Mouse (Mus musculus) adrenal gland, postnatal 14 days (tissue): ENCODE results near the gene Tfpi. TPM values are rescaled to one million over a fixed set of nuclear protein-coding genes. Genes with fewer than 3 reads are reported as not detected.

Experiments used
- DNase-seq: peaks from one replicate; pipeline ENCODE4 v3.0.0; 2021; ENCODE audit warnings: mixed read lengths
- total RNA-seq: library from RNA; stranded (reverse); gene quantifications from 2 replicates; pipeline ENCODE4 v1.2.3, GENCODE M21; 2021

The Tfpi gene
- total RNA-seq, 1 experiment from 2014 or later: 39.4 TPM

- peak; percentile 60 for DNase-seq
Measured at GRCm38 (mm10) chr2:84474651-84475050, 1.9 kb downstream of the Tfpi start.

DNA sequence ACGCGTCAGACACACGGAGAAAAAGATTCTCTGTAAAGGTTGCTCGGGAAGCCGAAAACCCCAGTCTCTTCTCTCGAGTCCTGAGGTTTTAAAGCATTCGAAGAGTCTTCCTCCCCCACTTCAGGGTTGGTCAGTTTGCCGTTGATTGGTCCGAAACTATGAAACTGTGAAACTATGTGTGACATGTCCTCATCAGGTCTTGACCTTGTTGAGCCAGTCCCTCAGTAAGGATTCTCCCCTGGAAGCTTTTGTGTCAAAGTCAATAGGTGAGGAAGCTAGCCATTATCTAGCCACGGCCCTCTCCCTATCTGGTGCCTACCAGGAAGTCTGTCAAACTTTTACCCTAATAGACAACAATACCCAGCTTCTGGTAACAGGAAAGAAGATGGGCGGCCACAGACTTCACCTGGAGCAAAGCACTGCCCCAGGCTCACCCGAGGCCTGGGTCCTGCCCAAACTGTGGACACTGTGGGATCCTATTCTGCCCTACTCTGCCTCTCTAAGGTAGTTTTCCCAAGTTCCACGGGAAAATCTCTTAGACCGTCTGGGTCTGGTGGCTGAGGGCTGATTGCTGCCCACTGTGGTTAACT, 2.5 kb downstream of the Tfpi start:
- DNase-seq: no peak

GRCm38 (mm10) chr2:84467391-84467790, 9.2 kb downstream of the Tfpi start:
- no peak for DNase-seq

DNA sequence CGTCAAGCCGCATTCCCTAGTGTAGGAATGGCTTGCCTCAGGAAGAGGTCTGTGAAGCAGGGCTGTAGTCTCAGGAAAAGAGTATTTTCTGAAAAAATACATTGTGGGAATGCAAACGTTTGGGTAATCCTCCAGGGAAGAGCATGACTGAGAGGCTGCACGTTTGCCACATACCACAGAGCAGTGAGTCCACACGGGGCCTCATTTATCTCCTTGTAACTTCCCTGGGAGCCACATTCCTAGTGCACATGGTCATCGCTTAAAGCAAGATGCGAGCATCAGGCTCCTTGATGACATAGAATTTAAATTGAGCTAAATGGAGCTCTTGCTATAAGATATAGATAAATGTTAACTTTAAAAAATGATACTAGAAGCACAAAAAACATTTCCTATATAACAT, 11.6 kb downstream of the Tfpi start:
- DNase-seq: no peak

GRCm38 (mm10) chr2:84462411-84462810, 14.2 kb downstream of the Tfpi start:
- DNase-seq: no peak

- peak; percentile 42 for DNase-seq
Measured at GRCm38 (mm10) chr2:84459651-84460177, 16.9 kb downstream of the Tfpi start.

DNA sequence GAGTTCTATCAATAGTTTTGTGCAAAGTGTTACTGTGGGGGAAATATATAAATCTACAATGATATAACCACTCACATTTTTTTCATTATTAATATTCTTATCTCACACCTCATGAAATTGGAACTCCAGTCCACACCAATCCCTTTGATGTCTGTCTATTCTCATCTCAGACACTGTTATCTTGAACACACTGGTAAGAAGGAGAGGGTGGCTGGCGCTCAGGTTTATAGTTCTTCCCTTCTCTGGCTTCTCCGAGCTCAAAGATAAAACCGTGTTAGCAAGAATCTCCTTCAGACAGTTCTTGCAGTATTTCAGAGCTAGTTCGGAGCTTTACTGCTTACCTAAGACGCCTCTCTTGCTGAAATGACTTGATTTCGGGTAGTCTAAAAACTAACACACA, 19.4 kb downstream of the Tfpi start:
- no peak for DNase-seq

DNA sequence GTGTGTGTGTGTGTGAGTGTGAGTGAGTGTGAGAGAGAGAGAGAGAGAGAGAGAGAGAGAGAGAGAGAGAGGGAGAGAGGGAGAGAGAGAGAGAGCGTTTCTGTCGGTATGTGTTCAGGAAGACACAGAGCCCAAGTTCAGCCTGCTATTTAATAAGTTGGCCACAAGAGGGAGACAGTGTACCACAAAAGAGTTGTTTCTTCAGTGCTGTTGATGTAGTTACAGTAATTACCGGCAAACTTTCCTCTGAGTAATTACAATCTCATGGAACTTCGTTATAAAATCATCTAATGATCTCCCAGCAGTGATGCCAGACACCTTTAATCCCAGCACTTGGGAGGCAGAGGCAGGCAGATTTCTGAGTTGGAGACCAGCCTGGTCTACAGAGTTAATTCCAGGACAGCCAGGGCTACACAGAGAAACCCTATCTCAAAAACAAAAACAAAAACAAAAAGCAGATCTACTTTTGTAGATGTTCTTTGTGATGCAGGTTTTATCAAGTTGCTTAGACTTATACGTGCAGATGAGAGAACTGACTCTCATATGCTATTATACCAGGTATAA, 21.3 kb downstream of the Tfpi start:
- peak; percentile 70 for DNase-seq

GRCm38 (mm10) chr2:84454551-84455235, 21.9 kb downstream of the Tfpi start:
- no peak for DNase-seq

- DNase-seq: peak; percentile 37
Measured at GRCm38 (mm10) chr2:84454051-84454450, 22.5 kb downstream of the Tfpi start.

DNA sequence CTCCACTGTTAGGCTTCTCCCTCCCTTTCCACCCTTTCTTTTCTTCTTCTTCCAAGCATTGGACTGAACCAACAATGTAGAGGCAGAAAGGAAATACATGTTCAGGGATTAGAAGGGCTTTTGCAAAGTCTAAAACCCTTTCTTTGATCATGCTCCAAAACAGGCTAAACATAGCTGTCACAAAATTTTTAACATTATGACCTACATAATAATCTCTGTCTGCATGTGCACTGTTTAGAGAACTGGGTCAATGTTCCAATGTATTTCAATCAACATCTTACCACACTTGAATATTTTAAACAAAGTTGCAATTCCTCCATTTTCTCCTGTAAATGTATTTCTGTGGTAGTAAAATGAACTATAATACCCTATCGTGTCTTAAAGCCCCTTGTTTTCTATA, 31.1 kb downstream of the Tfpi start:
- DNase-seq: no peak

- DNase-seq: no peak
Measured at GRCm38 (mm10) chr2:84441940-84442339, 34.6 kb downstream of the Tfpi start.

DNA sequence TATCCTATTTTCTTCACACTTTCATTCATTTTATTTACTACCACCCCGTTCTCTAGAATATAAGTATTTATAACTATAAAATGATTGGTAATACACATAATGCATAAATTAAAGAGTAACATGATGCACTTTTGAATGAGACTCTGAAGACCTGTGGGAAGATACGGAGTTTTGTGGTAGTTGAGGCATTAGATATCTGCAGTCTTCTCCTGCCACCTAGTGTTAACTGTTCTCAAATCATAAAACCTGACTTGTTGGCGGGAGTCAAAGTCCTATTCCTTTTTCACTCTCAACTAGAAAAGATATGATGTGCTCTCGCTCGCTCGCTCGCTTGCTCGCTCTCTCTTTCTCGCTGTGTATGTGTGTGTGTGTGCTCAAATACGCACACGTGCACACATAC, 46.9 kb downstream of the Tfpi start:
- peak; percentile 21 for DNase-seq

DNA sequence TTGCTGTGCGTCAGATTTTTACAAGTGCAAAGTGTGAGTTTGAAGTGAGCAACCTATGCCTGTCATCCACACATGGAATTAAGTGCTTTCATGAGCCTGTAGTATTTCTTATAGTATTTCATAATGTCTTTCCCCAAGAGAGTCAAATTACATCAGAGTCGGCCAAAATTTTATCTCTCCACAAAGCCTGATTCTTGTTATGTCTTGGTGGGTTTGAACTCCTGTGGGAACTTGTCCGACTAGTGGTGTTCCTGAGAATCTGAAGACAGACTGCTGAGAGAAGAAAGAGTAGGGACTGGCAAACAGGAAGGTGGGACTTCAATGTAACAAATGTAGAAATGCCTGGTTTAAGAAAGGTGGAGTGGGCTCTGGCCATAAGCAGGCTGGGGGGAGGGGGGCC, 47.7 kb downstream of the Tfpi start:
- DNase-seq: no peak

- no peak for DNase-seq
Measured at GRCm38 (mm10) chr2:84426531-84426930, 50.0 kb downstream of the Tfpi start.

GRCm38 (mm10) chr2:84425138-84425537, 51.4 kb downstream of the Tfpi start, which contains the start of gene Calcrl:
TSS of gene Calcrl (minus strand) at chr2:84425411.
- peak; percentile 76 for DNase-seq

GRCm38 (mm10) chr2:84416501-84416900, 60.1 kb downstream of the Tfpi start:
- DNase-seq: peak; percentile 16

GRCm38 (mm10) chr2:84409796-84410592, 66.6 kb downstream of the Tfpi start:
- DNase-seq: no peak

DNA sequence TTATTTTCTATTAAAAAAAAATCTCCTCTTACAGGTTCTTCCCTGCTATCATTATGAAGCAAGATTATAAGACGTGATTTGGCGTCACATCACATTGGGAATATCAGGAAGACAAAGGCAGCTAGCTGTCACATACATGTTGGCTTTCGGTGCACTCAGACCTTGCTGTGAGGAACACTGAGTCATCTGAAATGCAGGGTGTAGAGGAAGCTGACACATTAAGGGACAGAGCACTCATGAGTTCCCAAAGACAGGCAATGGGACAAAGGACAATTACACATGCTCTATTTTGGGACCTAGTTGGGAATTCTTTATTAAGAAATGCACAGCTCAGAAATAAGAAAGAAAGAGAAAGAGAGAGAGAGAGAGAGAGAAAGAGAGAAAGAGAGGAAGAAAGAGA, 71.7 kb downstream of the Tfpi start:
- no peak for DNase-seq

DNA sequence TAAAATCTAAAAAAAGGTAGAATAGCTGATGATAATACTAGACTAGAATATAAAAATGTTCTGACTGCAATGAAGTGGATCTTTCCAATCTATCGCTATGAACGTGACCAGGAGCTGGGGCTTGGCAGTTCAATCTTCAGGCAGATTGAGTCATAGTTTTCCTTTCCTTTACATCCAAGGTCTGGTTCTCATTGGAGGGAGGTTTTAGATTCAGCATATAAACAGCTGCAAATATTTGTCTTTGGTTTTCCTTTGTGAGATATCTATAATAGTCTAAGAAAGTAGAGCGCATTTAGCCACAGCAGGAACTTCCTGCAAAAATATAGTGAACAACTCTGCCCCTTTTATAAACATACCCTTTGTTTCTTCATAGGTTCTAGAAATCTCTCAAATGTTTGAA, 73.9 kb downstream of the Tfpi start:
- no peak for DNase-seq

DNA sequence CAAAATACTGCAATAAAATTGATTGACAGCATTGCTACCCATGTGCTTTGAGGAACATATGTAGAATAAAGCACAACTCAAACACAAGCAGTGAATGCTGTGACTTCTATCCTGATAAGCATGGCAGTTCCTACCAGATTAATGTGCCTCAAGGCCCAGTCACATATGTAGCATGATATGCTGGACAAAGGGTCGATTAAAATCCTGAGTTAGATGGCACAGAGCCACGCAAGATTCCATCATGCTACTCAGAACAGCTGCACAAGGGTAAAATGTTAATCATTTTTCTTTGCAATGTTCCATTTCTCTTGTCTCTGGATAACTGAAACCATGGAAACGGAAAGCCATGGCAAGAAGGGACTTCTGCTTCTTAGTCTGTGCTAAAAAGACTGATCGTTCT, 80.0 kb downstream of the Tfpi start:
- no peak for DNase-seq

DNA sequence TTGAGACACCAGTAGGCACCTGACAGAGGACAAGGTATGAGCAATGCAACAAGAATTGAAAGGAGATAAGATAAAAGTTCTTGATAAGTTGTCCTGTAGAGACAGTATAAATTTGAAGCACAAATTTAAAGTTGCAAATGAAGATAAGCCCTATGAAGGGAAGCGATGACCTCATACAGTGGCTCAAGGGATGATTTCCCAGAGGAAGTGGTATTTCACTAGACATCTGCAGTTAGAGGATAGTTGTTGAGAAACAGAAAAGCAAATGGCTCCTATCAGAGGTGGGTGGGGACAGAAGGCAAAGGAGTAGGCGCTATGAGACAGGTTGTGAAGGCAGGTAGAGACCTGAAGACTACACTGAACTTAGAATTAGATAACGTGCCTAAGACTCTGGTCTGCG, 83.3 kb downstream of the Tfpi start:
- DNase-seq: no peak

GRCm38 (mm10) chr2:84389075-84389474, 87.5 kb downstream of the Tfpi start:
- DNase-seq: no peak
